Mouse (Mus musculus) cerebellum, adult 2 months (tissue): Measurements from ENCODE around the gene 2010111I01Rik. TPM values are rescaled to one million over a fixed set of nuclear protein-coding genes. Genes with fewer than 3 reads are reported as not detected.

Experiments
- DNase-seq, 2 experiments: peaks; one replicate each; pipeline ENCODE4 v3.0.0; 2021
- H3K27ac ChIP-seq: fragments of 200-500 bp; 2 replicates; pipeline ENCODE4 v1.5.1; 2012; ENCODE audit warnings: low read length, control low read depth, inconsistent platforms; ENCODE audit not compliant: insufficient read depth
- H3K27me3 ChIP-seq: fragments of 200-500 bp; 2 replicates; pipeline ENCODE4 v1.6.1; 2012; ENCODE audit warnings: inconsistent platforms, mild to moderate bottlenecking, low read length, moderate library complexity; ENCODE audit not compliant: control insufficient read depth, insufficient read depth
- H3K4me1 ChIP-seq: fragments of 200-500 bp; 2 replicates; pipeline ENCODE4 v1.6.1; 2011; ENCODE audit warnings: low read length; ENCODE audit not compliant: control insufficient read depth, insufficient read depth
- H3K4me3 ChIP-seq: fragments of 200-500 bp; replicated peaks from 2 replicates; pipeline ENCODE3; 2011; ENCODE audit warnings: mild to moderate bottlenecking, low read depth, low read length, control low read depth; ENCODE audit not compliant: insufficient read depth
- CTCF ChIP-seq: fragments of 200-500 bp; IDR thresholded peaks from 2 replicates; pipeline ENCODE4 v1.5.1; 2011; ENCODE audit warnings: low read depth, mild to moderate bottlenecking, control low read depth, low read length, moderate library complexity, borderline replicate concordance; ENCODE audit not compliant: insufficient read depth
- POLR2A ChIP-seq: fragments of 200-500 bp; IDR thresholded peaks from 2 replicates; pipeline ENCODE4 v1.6.1; 2011; ENCODE audit warnings: low read length, control low read depth, borderline replicate concordance; ENCODE audit not compliant: insufficient read depth
- WGBS: fragments of 180-500 bp; shearing (Covaris S2); methylation state at CpG from one replicate; pipeline ENCODE4 v1.1.7; 2018; 5-methylcytosine and 5-hydroxymethylcytosine counted together
- polyA plus RNA-seq: library from polyadenylated mRNA; depleted of rRNA; stranded (reverse); fragments of >200 nt; gene quantifications from 2 replicates; pipeline ENCODE4 v1.2.3, GENCODE M21; 2012

The 2010111I01Rik gene
- polyA plus RNA-seq, 1 experiment = 126 TPM

DNA sequence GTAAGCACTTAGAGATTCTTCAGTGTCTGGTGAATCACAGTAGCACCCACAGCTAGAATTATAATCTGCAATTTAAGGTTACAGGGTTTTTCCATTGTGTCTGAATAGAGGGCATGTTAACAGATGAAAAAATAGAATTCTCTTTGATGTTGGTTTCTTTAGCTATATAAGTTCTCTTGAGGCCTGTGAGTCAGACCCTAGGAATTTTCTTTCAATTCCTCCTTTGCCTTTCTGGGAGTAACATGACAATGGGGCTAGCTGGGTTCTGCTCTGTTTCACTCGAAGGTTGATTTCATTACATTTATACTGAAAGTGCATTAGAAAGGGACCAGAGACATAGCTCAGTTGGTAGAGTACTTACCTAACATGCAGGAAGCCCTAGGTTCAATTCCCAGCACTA is 101.9 kb downstream of the 2010111I01Rik start:
- 85% methylated on average over 1 of the region's 1 CpGs for WGBS
- no peak for DNase-seq
- no peak overlapping the region for H3K27ac ChIP-seq
- no peaks in the 10 kb centered on the region for H3K4me1 ChIP-seq
- TF ChIP-seq CTCF (no peak), POLR2A (no peak)
- H3K4me3 ChIP-seq = no peak overlapping the region
- no peaks in the 10 kb centered on the region for H3K27me3 ChIP-seq

DNA sequence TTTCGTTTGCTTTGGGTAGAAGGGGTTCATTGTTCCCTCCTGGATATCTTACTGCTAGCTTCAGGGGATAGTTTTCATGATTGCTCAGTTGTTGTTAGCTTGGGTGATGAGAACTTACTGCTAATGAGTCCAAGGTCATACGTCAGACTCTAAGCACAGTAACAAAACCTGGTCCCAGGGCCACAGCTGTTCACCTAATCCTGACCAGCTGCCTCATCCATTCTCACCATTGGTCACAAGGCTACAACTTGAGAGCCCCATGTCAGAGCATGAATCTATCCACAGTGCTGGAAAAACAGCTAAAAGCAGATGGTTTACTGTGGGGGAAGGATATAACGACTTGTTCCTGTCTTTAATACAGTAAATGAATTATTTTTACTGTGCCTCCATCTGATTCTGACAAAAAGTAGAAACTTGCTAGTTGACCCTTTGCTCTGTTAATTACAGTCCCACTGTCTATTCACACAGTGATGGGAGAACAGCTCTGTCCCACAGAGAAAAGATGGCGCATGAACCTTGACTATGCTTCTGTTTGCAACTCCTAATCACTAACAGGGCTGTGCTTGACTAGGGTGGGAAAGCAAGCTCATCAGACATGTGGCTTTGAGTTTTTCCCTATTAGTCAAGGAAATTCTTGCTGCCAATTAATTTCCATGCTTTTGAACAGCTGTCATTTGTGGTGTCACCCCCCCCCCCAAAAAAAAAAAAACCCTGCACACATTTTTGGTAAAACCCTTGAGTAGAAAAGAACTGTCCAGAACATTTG is 103.9 kb downstream of the 2010111I01Rik start:
- no peaks in the 10 kb centered on the region for H3K27me3 ChIP-seq
- H3K4me1 ChIP-seq = 0 out of 2 replicates have a peak, but pooled peaks cover 3% of the 10 kb centered on the region
- H3K27ac ChIP-seq = no peak overlapping the region
- DNase-seq = no peak
- no peak overlapping the region for H3K4me3 ChIP-seq
- TF ChIP-seq POLR2A (no peak), CTCF (no peak)
- 84% methylated on average over 4 of the region's 4 CpGs for WGBS

DNA sequence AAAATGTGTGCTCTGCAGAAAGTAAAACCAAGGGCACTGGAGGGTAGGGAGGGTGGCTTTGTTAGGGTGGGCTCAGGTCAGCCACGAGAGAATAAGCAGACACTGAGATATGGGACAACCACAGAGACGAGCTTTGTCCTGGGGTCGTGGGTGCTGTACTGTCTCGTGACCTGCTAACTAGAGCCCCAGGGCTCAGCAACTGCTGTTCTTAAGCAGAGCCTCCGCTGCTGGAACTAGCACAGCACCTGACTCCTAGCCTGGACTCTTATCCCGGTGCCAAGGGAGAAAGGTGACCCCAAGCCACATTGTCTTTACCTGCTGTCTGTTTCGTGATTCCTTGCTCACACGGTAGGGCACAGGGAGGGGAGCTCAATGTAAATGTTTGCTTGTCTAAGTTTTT is 107.2 kb downstream of the 2010111I01Rik start:
- Histone ChIP-seq H3K27ac (peak overlapping the region; percentile 30; the same call in 1 of the 2 replicates), H3K27me3 (no peaks in the 10 kb centered on the region), H3K4me1 (0 out of 2 replicates have a peak, but pooled peaks cover 3% of the 10 kb centered on the region), H3K4me3 (no peak overlapping the region)
- no peak for DNase-seq
- no peak for TF ChIP-seq POLR2A
- no peak for TF ChIP-seq CTCF
- 78% methylated on average over 8 of the region's 8 CpGs for WGBS

DNA sequence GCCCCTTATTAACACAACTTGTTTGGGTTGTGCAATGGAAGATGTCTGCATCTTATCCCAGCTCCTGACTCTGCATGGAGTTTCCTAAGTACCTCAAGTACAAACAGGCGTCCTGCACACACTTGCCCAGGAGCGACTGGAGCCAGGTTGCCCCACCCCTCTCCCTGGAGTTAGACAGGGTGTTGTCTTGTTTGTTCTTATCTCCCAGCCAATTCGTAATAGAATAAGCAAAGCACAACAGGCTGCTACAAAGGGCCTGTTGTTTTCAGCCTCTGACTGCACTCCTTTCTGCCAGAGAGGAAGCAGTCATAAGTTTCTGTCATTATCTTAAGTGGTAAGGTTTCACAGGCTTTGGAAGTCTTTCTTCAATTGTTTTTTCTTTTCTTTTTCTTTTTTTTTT is 107.7 kb downstream of the 2010111I01Rik start:
- WGBS = 53% methylated on average over 3 of the region's 3 CpGs
- Histone ChIP-seq H3K4me3 (no peak overlapping the region), H3K4me1 (0 out of 2 replicates have a peak, but pooled peaks cover 3% of the 10 kb centered on the region), H3K27me3 (no peaks in the 10 kb centered on the region), H3K27ac (no peak overlapping the region)
- no peak for DNase-seq
- TF ChIP-seq CTCF (no peak), POLR2A (no peak)

DNA sequence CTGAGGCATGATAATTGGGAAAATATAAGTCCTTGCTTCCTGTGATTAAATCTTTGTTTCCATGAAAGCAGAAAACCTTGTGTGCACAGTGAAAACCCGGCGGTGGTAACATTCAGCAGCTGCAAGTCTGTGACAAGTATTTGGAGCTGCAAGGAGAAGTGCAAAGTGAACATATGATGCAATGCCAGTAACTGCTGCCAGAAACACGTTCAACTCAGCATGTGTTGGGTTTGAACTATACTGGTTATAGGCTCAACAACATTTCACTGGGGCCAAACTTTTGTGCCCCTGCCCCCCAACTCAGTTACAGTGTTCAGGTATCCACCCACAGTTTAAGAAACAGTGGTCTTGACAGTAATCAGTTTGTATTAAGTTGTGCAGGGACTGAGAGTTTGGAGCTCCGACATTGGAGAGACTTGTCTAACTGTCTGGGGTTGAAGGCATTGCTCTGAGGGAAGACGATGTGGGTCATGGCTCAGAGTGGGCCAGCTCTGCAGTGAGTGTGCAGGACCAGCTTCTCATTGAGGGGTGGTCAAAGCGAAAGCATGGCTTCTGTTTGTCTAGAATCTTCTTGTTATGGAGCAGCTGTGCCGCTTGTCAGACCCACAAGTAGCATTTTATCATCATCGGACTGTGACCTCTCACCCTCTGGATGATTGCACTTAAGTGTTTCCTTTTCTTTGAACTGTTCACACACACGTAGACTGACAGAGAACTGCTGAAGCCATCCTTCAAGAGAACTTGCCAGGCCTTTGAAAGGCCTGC is 109.4 kb downstream of the 2010111I01Rik start:
- DNase-seq = no peak

DNA sequence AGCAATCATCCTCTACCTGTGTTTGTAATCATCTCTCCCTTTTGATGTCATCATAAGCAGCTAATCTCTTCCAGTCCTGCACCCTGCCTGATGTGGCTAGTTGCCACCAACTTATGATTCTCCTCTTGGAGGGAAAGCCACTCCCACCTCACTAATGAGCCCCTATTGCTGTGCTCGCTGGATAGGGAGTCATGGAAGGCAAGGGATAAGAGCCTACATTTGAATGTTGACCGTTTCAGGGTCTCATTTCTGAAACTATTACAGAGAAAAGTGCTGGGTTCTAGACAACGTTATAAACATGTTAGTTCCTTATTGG is 109.9 kb downstream of the 2010111I01Rik start:
- no peak for DNase-seq
- 0 out of 2 replicates have a peak, but pooled peaks cover 3% of the 10 kb centered on the region for H3K4me1 ChIP-seq
- 79% methylated on average over 3 of the region's 3 CpGs for WGBS

More for the DNA sequence above, 109.4 kb downstream of the 2010111I01Rik start:
- WGBS = 57% methylated on average over 9 of the region's 9 CpGs
- no peak overlapping the region for H3K4me3 ChIP-seq
- no peak overlapping the region for H3K27ac ChIP-seq
- no peaks in the 10 kb centered on the region for H3K27me3 ChIP-seq
- TF ChIP-seq POLR2A (no peak), CTCF (no peak)
- 0 out of 2 replicates have a peak, but pooled peaks cover 3% of the 10 kb centered on the region for H3K4me1 ChIP-seq

DNA sequence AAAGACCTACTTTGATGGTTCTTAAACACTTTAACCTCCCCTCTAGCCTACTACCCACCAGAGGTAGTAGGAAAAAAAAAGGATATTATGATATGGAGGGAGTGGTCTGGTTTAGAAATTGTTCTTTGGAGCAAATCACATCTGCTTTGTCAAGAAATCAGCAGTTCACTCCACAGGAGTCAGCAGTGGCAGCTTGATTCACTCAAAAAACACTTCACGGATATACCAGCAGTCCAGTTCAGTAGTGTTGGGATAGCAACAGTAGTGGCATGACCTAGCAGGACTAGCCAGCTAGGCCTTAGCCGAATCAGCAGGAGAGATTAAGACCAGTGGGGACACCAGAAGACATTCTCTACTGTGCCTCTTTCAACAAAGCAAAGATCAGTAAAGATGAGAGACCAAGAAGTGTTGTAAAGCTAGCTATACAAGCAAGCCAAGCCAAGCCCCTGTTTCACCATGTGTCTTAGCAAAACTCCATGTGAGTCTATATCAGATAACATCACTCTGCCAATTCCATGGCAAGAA is 110.7 kb downstream of the 2010111I01Rik start:
- Histone ChIP-seq H3K27ac (no peak overlapping the region), H3K27me3 (no peaks in the 10 kb centered on the region), H3K4me3 (no peak overlapping the region), H3K4me1 (0 out of 2 replicates have a peak, but pooled peaks cover 3% of the 10 kb centered on the region)
- 79% methylated on average over 2 of the region's 2 CpGs for WGBS
- DNase-seq = no peak
- TF ChIP-seq CTCF (no peak), POLR2A (no peak)

More for the DNA sequence above, 109.9 kb downstream of the 2010111I01Rik start:
- no peak overlapping the region for H3K27ac ChIP-seq
- no peak overlapping the region for H3K4me3 ChIP-seq
- TF ChIP-seq POLR2A (no peak), CTCF (no peak)
- no peaks in the 10 kb centered on the region for H3K27me3 ChIP-seq
